Mouse (Mus musculus): ENCODE data around the gene Lce1g. TPM values are rescaled to one million over a fixed set of nuclear protein-coding genes. Genes with fewer than 3 reads are reported as not detected.
A peak's percentile ranks its signal among the peaks of the same experiment; 100 is the strongest.

The Lce1g gene
- total RNA-seq (2021) = not detected
- long read RNA-seq, experiment 1 = 0 reads
- long read RNA-seq, experiment 2 = 0 reads

GRCm38 (mm10) chr3:92752238-92752637 is at the start of gene Lce1g:
Lce1g (minus strand) TSS chr3:92752338.
- no peak within 1 kb of the TSS for H3K4me3 ChIP-seq

GRCm38 (mm10) chr3:92790414-92790813 is 38.3 kb upstream of the Lce1g start, which contains the start of gene Lce1j:
Lce1j (minus strand) TSS chr3:92790514.
- H3K4me3 ChIP-seq = no peak within 1 kb of the TSS
- intact Hi-C loops (cut with DNase I) = no loop called here
- no peak within 1 kb of the TSS for H3K27ac ChIP-seq
- TF ChIP-seq CTCF (IDR thresholded peaks at IDR 0.05) = no peak
- DNase-seq (ENCODE audit: extremely low spot score in 1 of 2, low spot score in 2 of 2) = no peak

More at GRCm38 (mm10) chr3:92752238-92752637, at the start of gene Lce1g:
- intact Hi-C loops (cut with DNase I) = loop anchor here (2.0 to 10.0 kb wide), 2 partner anchors 151 to 243 kb away; partner anchors contain the start of gene Lce3f
- no peak for DNase-seq (ENCODE audit: extremely low spot score in 1 of 2, low spot score in 2 of 2)
- no peak within 1 kb of the TSS for H3K27ac ChIP-seq
- TF ChIP-seq CTCF (IDR thresholded peaks at IDR 0.05) = no peak

GRCm38 (mm10) chr3:92778799-92779198 is 26.7 kb upstream of the Lce1g start, which contains the start of gene Lce1i:
Lce1i (minus strand) TSS chr3:92778899.
- DNase-seq (ENCODE audit: extremely low spot score in 1 of 2, low spot score in 2 of 2) = no peak
- Histone ChIP-seq H3K4me3 (no peak within 1 kb of the TSS), H3K27ac (no peak within 1 kb of the TSS)
- intact Hi-C loops (cut with DNase I) = no loop called here
- TF ChIP-seq CTCF (IDR thresholded peaks at IDR 0.05) = no peak

GRCm38 (mm10) chr3:92771573-92771972 is 19.4 kb upstream of the Lce1g start:
- DNase-seq (ENCODE audit: extremely low spot score in 1 of 2, low spot score in 2 of 2) = no peak
- intact Hi-C loops (cut with DNase I) = loop anchor here (5.0 kb wide), 1 partner anchor 619 kb away; no protein-coding TSS in a partner anchor

GRCm38 (mm10) chr3:92764965-92765364 is 12.8 kb upstream of the Lce1g start, which contains the start of gene Lce1h:
Lce1h (minus strand) TSS chr3:92765065.
- intact Hi-C loops (cut with DNase I) = no loop called here
- no peak within 1 kb of the TSS for H3K27ac ChIP-seq
- no peak for TF ChIP-seq CTCF (IDR thresholded peaks at IDR 0.05)
- no peak within 1 kb of the TSS for H3K4me3 ChIP-seq
- DNase-seq (ENCODE audit: extremely low spot score in 1 of 2, low spot score in 2 of 2) = no peak

More at GRCm38 (mm10) chr3:92771573-92771972, 19.4 kb upstream of the Lce1g start:
- no peak overlapping the region for H3K27ac ChIP-seq
- peak; percentile 51 for TF ChIP-seq CTCF (IDR thresholded peaks at IDR 0.05)
- H3K4me3 ChIP-seq = no peak overlapping the region

- peak; percentile 33 for TF ChIP-seq CTCF (IDR thresholded peaks at IDR 0.05)
- H3K27ac ChIP-seq = no peak overlapping the region
- DNase-seq (ENCODE audit: extremely low spot score in 1 of 2, low spot score in 2 of 2) = no peak
- H3K4me3 ChIP-seq = no peak overlapping the region
- intact Hi-C loops (cut with DNase I) = loop anchor here (2.0 to 10.0 kb wide), 2 partner anchors 150 to 242 kb away; partner anchors contain the start of gene Lce3f
Observed at GRCm38 (mm10) chr3:92753197-92753596, 1.1 kb upstream of the Lce1g start.

GRCm38 (mm10) chr3:92738996-92739395 is 13.1 kb downstream of the Lce1g start, which contains the start of gene Gm38119:
Gm38119 (minus strand) TSS chr3:92739096.
- H3K4me3 ChIP-seq = no peak within 1 kb of the TSS
- H3K27ac ChIP-seq = no peak within 1 kb of the TSS
- DNase-seq (ENCODE audit: extremely low spot score in 1 of 2, low spot score in 2 of 2) = no peak
- TF ChIP-seq CTCF (IDR thresholded peaks at IDR 0.05) = no peak
- intact Hi-C loops (cut with DNase I) = no loop called here

- intact Hi-C loops (cut with DNase I) = no loop called here
- no peak for TF ChIP-seq CTCF (IDR thresholded peaks at IDR 0.05)
- Histone ChIP-seq H3K4me3 (no peak overlapping the region), H3K27ac (no peak overlapping the region)
- DNase-seq (ENCODE audit: extremely low spot score in 1 of 2, low spot score in 2 of 2) = no peak
Observed at GRCm38 (mm10) chr3:92722631-92723030, 29.5 kb downstream of the Lce1g start.

- intact Hi-C loops (cut with DNase I) = no loop called here
- H3K27ac ChIP-seq = no peak within 1 kb of the TSS
- H3K4me3 ChIP-seq = no peak within 1 kb of the TSS
- DNase-seq (ENCODE audit: extremely low spot score in 1 of 2, low spot score in 2 of 2) = no peak
- no peak for TF ChIP-seq CTCF (IDR thresholded peaks at IDR 0.05)
Observed at GRCm38 (mm10) chr3:92720250-92720649, 31.9 kb downstream of the Lce1g start, which contains the start of gene Lce1f. Lce1f (minus strand) TSS chr3:92720350.

- DNase-seq (ENCODE audit: extremely low spot score in 1 of 2, low spot score in 2 of 2) = no peak
- intact Hi-C loops (cut with DNase I) = no loop called here
- Histone ChIP-seq H3K27ac (no peak overlapping the region), H3K4me3 (no peak overlapping the region)
- no peak for TF ChIP-seq CTCF (IDR thresholded peaks at IDR 0.05)
Observed at GRCm38 (mm10) chr3:92715122-92715521, 37.0 kb downstream of the Lce1g start.

GRCm38 (mm10) chr3:92708974-92709373 is 43.2 kb downstream of the Lce1g start, which contains the start of gene Lce1e:
Lce1e (minus strand) TSS chr3:92709074.
- no peak for TF ChIP-seq CTCF (IDR thresholded peaks at IDR 0.05)
- intact Hi-C loops (cut with DNase I) = no loop called here
- DNase-seq (ENCODE audit: extremely low spot score in 1 of 2, low spot score in 2 of 2) = no peak
- Histone ChIP-seq H3K4me3 (no peak within 1 kb of the TSS), H3K27ac (no peak within 1 kb of the TSS)

Other genes starting within 250 kb of the Lce1g start
- gene 2310046K23Rik, start 217.8 kb downstream of the Lce1g start, total RNA-seq (2021) = not detected
- not detected for gene Ivl, start 178.6 kb downstream of the Lce1g start, total RNA-seq (2021)
- not detected for gene Smcp, start 163.3 kb downstream of the Lce1g start, total RNA-seq (2021)
- gene 2210017I01Rik, start 144.8 kb downstream of the Lce1g start, total RNA-seq (2021) = not detected
- gene Lce6a, start 130.7 kb downstream of the Lce1g start, total RNA-seq (2021) = not detected
- gene Lce1a1, start 104.0 kb downstream of the Lce1g start, total RNA-seq (2021) = not detected
- not detected for gene Lce1b, start 95.4 kb downstream of the Lce1g start, total RNA-seq (2021)
- not detected for gene Lce1a2, start 82.0 kb downstream of the Lce1g start, total RNA-seq (2021)
- not detected for gene Lce1c, start 73.1 kb downstream of the Lce1g start, total RNA-seq (2021)
- gene Lce1d, start 65.1 kb downstream of the Lce1g start, total RNA-seq (2021) = not detected
- not detected for gene Lce1e, start 43.3 kb downstream of the Lce1g start, total RNA-seq (2021)
- gene Lce1f, start 32.0 kb downstream of the Lce1g start, total RNA-seq (2021) = not detected
- gene Gm38119, start 13.2 kb downstream of the Lce1g start, total RNA-seq (2021) = not detected
- not detected for gene Lce1h, start 12.7 kb upstream of the Lce1g start, total RNA-seq (2021)
- gene Lce1i, start 26.6 kb upstream of the Lce1g start, total RNA-seq (2021) = not detected
- gene Lce1j, start 38.2 kb upstream of the Lce1g start, total RNA-seq (2021) = not detected
- not detected for gene Lce1k, start 55.6 kb upstream of the Lce1g start, total RNA-seq (2021)
- gene Kprp, start 74.9 kb upstream of the Lce1g start, total RNA-seq (2021) = not detected
- not detected for gene Lce1l, start 98.9 kb upstream of the Lce1g start, total RNA-seq (2021)
- gene 2310050C09Rik, start 117.9 kb upstream of the Lce1g start, total RNA-seq (2021) = not detected
- gene Lce3a, start 173.9 kb upstream of the Lce1g start, total RNA-seq (2021) = not detected
- gene Lce3b, start 180.6 kb upstream of the Lce1g start, total RNA-seq (2021) = not detected
- gene Lce3c, start 192.1 kb upstream of the Lce1g start, total RNA-seq (2021) = not detected
- gene Lce3d, start 205.1 kb upstream of the Lce1g start, total RNA-seq (2021) = not detected
- gene Lce3e, start 214.7 kb upstream of the Lce1g start, total RNA-seq (2021) = not detected
- not detected for gene Lce3f, start 239.9 kb upstream of the Lce1g start, total RNA-seq (2021)

Measured in left cerebral cortex, adult 2 months (tissue).